In the genomic region with DNA sequence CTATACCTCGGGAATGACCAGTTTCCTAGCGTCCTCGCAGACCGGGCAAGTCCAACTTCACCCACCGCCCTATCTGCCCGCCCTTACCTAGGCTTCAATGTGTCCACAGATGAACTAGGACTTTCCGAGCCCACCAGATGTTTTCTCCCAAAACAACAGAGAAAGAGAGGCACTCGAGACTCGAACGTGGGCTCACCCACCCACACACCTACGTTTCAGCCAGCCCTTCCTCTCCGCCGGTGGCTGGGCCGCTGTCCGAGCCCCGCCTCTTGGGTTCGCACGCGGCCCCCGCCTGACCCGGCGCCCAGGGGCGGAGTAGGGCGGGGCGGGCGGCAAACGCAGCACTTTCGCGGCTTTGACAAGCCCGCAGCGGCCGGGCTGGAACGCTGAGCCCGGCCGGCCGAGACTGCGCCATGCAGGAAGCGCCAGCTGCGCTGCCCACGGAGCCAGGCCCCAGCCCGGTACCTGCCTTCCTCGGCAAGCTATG, we compare ENCODE assay signal across 8 mouse cellular contexts. TPM values are rescaled to one million over a fixed set of nuclear protein-coding genes. Genes with fewer than 3 reads are reported as not detected.
DNase-seq lines count a peak whose midpoint lies in the region; ATAC-seq and TF ChIP-seq lines count a peak whose summit lies in the region.

Gene Hsf4, plus strand, starts transcription at position 341 of the 487 bp plus-strand sequence.

- 0 out of 2 replicates have a peak, but pooled peaks cover 5% of the 10 kb centered on the region for H3K9me3 ChIP-seq in forebrain, embryonic 12.5 days
- H3K9me3 ChIP-seq in hindbrain, embryonic 11.5 days (ENCODE audit: control insufficient read depth, low read length): no peaks in the 10 kb centered on the region
- peaks cover 6% of the 10 kb centered on the region; the same call in 1 of the 2 replicates for H3K9me3 ChIP-seq in limb, embryonic 12.5 days
- H3K9me3 ChIP-seq in midbrain, embryonic 13.5 days: no peaks in the 10 kb centered on the region; the same call in 1 of the 2 replicates

- TF ChIP-seq CTCF in left cerebral cortex, adult 2 months (IDR thresholded peaks at IDR 0.05): no peak

- DNase-seq in left cerebral cortex, adult 2 months (ENCODE audit: extremely low spot score in 1 of 2, low spot score in 2 of 2): peak; percentile 65 to 67
- no peak for DNase-seq in left cerebral cortex, postnatal 4 days
- peak; percentile 82 for DNase-seq in adrenal gland, postnatal 10 days
- peak; percentile 59 for DNase-seq in hindbrain, embryonic 11.5 days (ENCODE audit: low spot score)
- DNase-seq in thymus, postnatal 14 days: no peak

- under 1% methylated on average over 42 of the region's 42 CpGs for WGBS in forebrain, embryonic 12.5 days
- 0% methylated on average over 38 of the region's 42 CpGs for WGBS in hindbrain, embryonic 11.5 days
- under 1% methylated on average over 42 of the region's 42 CpGs for WGBS in limb, embryonic 12.5 days
- WGBS in midbrain, embryonic 13.5 days: under 1% methylated on average over 42 of the region's 42 CpGs

- H3K4me1 ChIP-seq in forebrain, embryonic 12.5 days: peaks cover 34% of the 10 kb centered on the region
- H3K4me1 ChIP-seq in hindbrain, embryonic 11.5 days (replicated peaks; ENCODE audit: control insufficient read depth, insufficient read depth, low read length): peaks cover 13% of the 10 kb centered on the region; the same call in 1 of the 2 replicates
- H3K4me1 ChIP-seq in limb, embryonic 12.5 days (replicated peaks): peaks cover 40% of the 10 kb centered on the region
- peaks cover 38% of the 10 kb centered on the region for H3K4me1 ChIP-seq in midbrain, embryonic 13.5 days (replicated peaks)

- ATAC-seq in forebrain, embryonic 12.5 days (ENCODE audit: low FRiP score): no peak
- ATAC-seq in hindbrain, embryonic 11.5 days (ENCODE audit: low FRiP score): no peak
- ATAC-seq in limb, embryonic 12.5 days (ENCODE audit: insufficient number of reproducible peaks, insufficient read depth, low FRiP score, low TSS enrichment, low read depth): no peak
- ATAC-seq in midbrain, embryonic 13.5 days: 0 out of 2 replicates have a peak, but pooled peaks have one; percentile 2

- peaks cover 99% of the 10 kb centered on the region for H3K27me3 ChIP-seq in forebrain, embryonic 12.5 days
- H3K27me3 ChIP-seq in hindbrain, embryonic 11.5 days (ENCODE audit: control insufficient read depth, insufficient read depth, low read length): peaks cover 91% of the 10 kb centered on the region
- peaks cover 99% of the 10 kb centered on the region for H3K27me3 ChIP-seq in limb, embryonic 12.5 days
- H3K27me3 ChIP-seq in midbrain, embryonic 13.5 days: peaks cover 99% of the 10 kb centered on the region

- H3K9ac ChIP-seq in forebrain, embryonic 12.5 days: peak within 1 kb of the TSS; percentile 44
- H3K9ac ChIP-seq in hindbrain, embryonic 11.5 days (ENCODE audit: low read depth, low read length): peak within 1 kb of the TSS; percentile 42; the same call in 1 of the 2 replicates
- H3K9ac ChIP-seq in limb, embryonic 12.5 days (replicated peaks): peak within 1 kb of the TSS; percentile 57
- H3K9ac ChIP-seq in midbrain, embryonic 13.5 days (replicated peaks): peak within 1 kb of the TSS; percentile 42

- H3K36me3 ChIP-seq in forebrain, embryonic 12.5 days (replicated peaks): no peaks in the 10 kb centered on the region
- no peaks in the 10 kb centered on the region for H3K36me3 ChIP-seq in hindbrain, embryonic 11.5 days (ENCODE audit: control insufficient read depth, insufficient read depth, low read length)
- no peaks in the 10 kb centered on the region for H3K36me3 ChIP-seq in limb, embryonic 12.5 days
- H3K36me3 ChIP-seq in midbrain, embryonic 13.5 days: no peaks in the 10 kb centered on the region

- peak within 1 kb of the TSS; percentile 92 for H3K27ac ChIP-seq in left cerebral cortex, adult 2 months
- no peak within 1 kb of the TSS for H3K27ac ChIP-seq in forebrain, embryonic 12.5 days
- H3K27ac ChIP-seq in hindbrain, embryonic 11.5 days (ENCODE audit: low read depth, low read length): no peak within 1 kb of the TSS
- no peak within 1 kb of the TSS for H3K27ac ChIP-seq in limb, embryonic 12.5 days
- 0 out of 2 replicates have a peak within 1 kb of the TSS, but pooled peaks have one; percentile 14 for H3K27ac ChIP-seq in midbrain, embryonic 13.5 days

- peak within 1 kb of the TSS; percentile 61 for H3K4me3 ChIP-seq in left cerebral cortex, adult 2 months
- H3K4me3 ChIP-seq in forebrain, embryonic 12.5 days (replicated peaks): peak within 1 kb of the TSS; percentile 47
- peak within 1 kb of the TSS; percentile 39 for H3K4me3 ChIP-seq in hindbrain, embryonic 11.5 days (ENCODE audit: low read depth, low read length)
- H3K4me3 ChIP-seq in limb, embryonic 12.5 days (replicated peaks): peak within 1 kb of the TSS; percentile 51
- H3K4me3 ChIP-seq in midbrain, embryonic 13.5 days (replicated peaks): peak within 1 kb of the TSS; percentile 50

- peak within 1 kb of the TSS; percentile 76 for H3K4me2 ChIP-seq in forebrain, embryonic 12.5 days
- H3K4me2 ChIP-seq in hindbrain, embryonic 11.5 days (replicated peaks; ENCODE audit: low read depth, low read length): peak within 1 kb of the TSS; percentile 76
- H3K4me2 ChIP-seq in limb, embryonic 12.5 days: peak within 1 kb of the TSS; percentile 86
- H3K4me2 ChIP-seq in midbrain, embryonic 13.5 days (replicated peaks): peak within 1 kb of the TSS; percentile 75

- intact Hi-C loops in left cerebral cortex, adult 2 months (cut with DNase I): no loop called here
- intact Hi-C loops in left cerebral cortex, postnatal 4 days (cut with DNase I): no loop called here

RNA-seq across cellular contexts. Expression of gene Hsf4, which starts in this region (rescaled TPM):
- total RNA-seq in left cerebral cortex, adult 2 months (2021): 10 to 100 TPM; 17.2 to 17.5 TPM
- under 1 TPM; 0.28 to 0.50 TPM for total RNA-seq in left cerebral cortex, postnatal 4 days (2021)
- total RNA-seq in adrenal gland, postnatal 10 days (2021): 1 to 10 TPM in 1 of 2 experiments, under 1 TPM in 1; 0.84 to 1.4 TPM
- polyA plus RNA-seq in forebrain, embryonic 12.5 days (2016; fragmentation: Nextera tagmentation; extraction: Ambion mirVana): 0.11 TPM in 1 of 2 replicates, not detected in the other
- 0.21 and 0.52 TPM in 2 replicates for polyA plus RNA-seq in hindbrain, embryonic 11.5 days (2014; fragmentation: Nextera tagmentation; extraction: Ambion mirVana)
- polyA plus RNA-seq in limb, embryonic 12.5 days (2016; fragmentation: Nextera tagmentation; extraction: Ambion mirVana): 0.13 and 0.18 TPM in 2 replicates
- polyA plus RNA-seq in midbrain, embryonic 13.5 days (2015; fragmentation: Nextera tagmentation; extraction: Ambion mirVana): 0.17 and 0.38 TPM in 2 replicates

Comparison
In these comparisons a context has a peak if more than half of its experiments do, and no peak if none do; other contexts are left out.
1. RNA of gene Hsf4 (total RNA-seq): 17.2 to 17.5 TPM in left cerebral cortex, adult 2 months; 0.84 to 1.4 TPM in adrenal gland, postnatal 10 days and 0.28 to 0.50 TPM in left cerebral cortex, postnatal 4 days; every median in the first group is over 4 times any median in the second.
2. DNase-seq: peak in left cerebral cortex, adult 2 months (2 of 2) and adrenal gland, postnatal 10 days (single experiment); none in left cerebral cortex, postnatal 4 days (single experiment) and thymus, postnatal 14 days (single experiment).
3. Peak in DNase-seq, H3K4me3 ChIP-seq, H3K9ac ChIP-seq and H3K4me2 ChIP-seq in hindbrain, embryonic 11.5 days; RNA of the gene not detected or under 1 TPM.
4. Peak in ATAC-seq, H3K4me3 ChIP-seq, H3K27ac ChIP-seq, H3K9ac ChIP-seq and H3K4me2 ChIP-seq in midbrain, embryonic 13.5 days; RNA of the gene not detected or under 1 TPM.
5. Peak in every context shown above with its lines, with median percentiles within 50 percentile points of each other: H3K4me3 ChIP-seq, H3K4me2 ChIP-seq and H3K9ac ChIP-seq.